Mouse (Mus musculus): ENCODE data around the gene Ephb2.

- TF ChIP-seq GATA1 (IDR thresholded peaks at IDR 0.05; ENCODE audit: borderline replicate concordance, low read length) (no peak), FLI1 (IDR thresholded peaks at IDR 0.05; ENCODE audit: low read length) (no peak)
Observed at GRCm38 (mm10) chr4:136602018-136602554, 233.7 kb downstream of the Ephb2 start.
